Mouse (Mus musculus) natural killer cell, adult 2 months (primary cell): ENCODE results near the gene Pcca.

ENCODE experiments used
- DNase-seq, 2 experiments: peaks; one replicate each; pipeline ENCODE4 v3.0.0; 2022; ENCODE audit warnings: low spot score in 2 of 2

Gene Pcca

GRCm38 (mm10) chr14:122836221-122836620 is 302.1 kb downstream of the Pcca start:
- no peak for DNase-seq

GRCm38 (mm10) chr14:122837018-122837417 is 302.9 kb downstream of the Pcca start:
- no peak for DNase-seq

GRCm38 (mm10) chr14:122852506-122853057 is 318.5 kb downstream of the Pcca start:
- DNase-seq: no peak

- no peak for DNase-seq
These were observed 325.7 kb downstream of the Pcca start for GRCm38 (mm10) chr14:122859792-122860191.

GRCm38 (mm10) chr14:122862623-122863022 is 328.5 kb downstream of the Pcca start:
- DNase-seq: no peak

GRCm38 (mm10) chr14:122865462-122866129 is 331.5 kb downstream of the Pcca start:
- no peak for DNase-seq

- DNase-seq: no peak
These were observed 333.6 kb downstream of the Pcca start for GRCm38 (mm10) chr14:122867531-122868285.

GRCm38 (mm10) chr14:122869831-122870230 is 335.7 kb downstream of the Pcca start:
- no peak for DNase-seq

GRCm38 (mm10) chr14:122871841-122872580 is 337.9 kb downstream of the Pcca start:
- no peak for DNase-seq

GRCm38 (mm10) chr14:122872612-122873011 is 338.5 kb downstream of the Pcca start:
- no peak for DNase-seq

GRCm38 (mm10) chr14:122875056-122875455 is 340.9 kb downstream of the Pcca start:
- no peak for DNase-seq

- no peak for DNase-seq
These were observed 341.5 kb downstream of the Pcca start for GRCm38 (mm10) chr14:122875636-122876035.

GRCm38 (mm10) chr14:122876163-122876562 is 342.0 kb downstream of the Pcca start:
- DNase-seq: peak; percentile 28 to 61

GRCm38 (mm10) chr14:122876723-122877122 is 342.6 kb downstream of the Pcca start:
- DNase-seq: no peak

- DNase-seq: no peak
These were observed 343.7 kb downstream of the Pcca start for GRCm38 (mm10) chr14:122877787-122878186.

- DNase-seq: no peak
These were observed 346.2 kb downstream of the Pcca start for GRCm38 (mm10) chr14:122880291-122880690.

- DNase-seq: no peak
These were observed 347.6 kb downstream of the Pcca start for GRCm38 (mm10) chr14:122881699-122882098.

- DNase-seq: no peak
These were observed 348.1 kb downstream of the Pcca start for GRCm38 (mm10) chr14:122882201-122882639.

- no peak for DNase-seq
These were observed 348.8 kb downstream of the Pcca start for GRCm38 (mm10) chr14:122882795-122883409.

GRCm38 (mm10) chr14:122883410-122883806 is 349.3 kb downstream of the Pcca start:
- DNase-seq: no peak

- DNase-seq: no peak
These were observed 349.9 kb downstream of the Pcca start for GRCm38 (mm10) chr14:122883821-122884584.
